Mouse (Mus musculus) stomach, embryonic 14.5 days (tissue): Measurements from ENCODE around the gene Carhsp1. TPM values are rescaled to one million over a fixed set of nuclear protein-coding genes. Genes with fewer than 3 reads are reported as not detected.

Experiments used
- ATAC-seq: fragments of 200-750 bp; cut with Nextera tagmentation; 2 replicates; pipeline ENCODE4 v1.8.0; 2017; ENCODE audit warnings: low read depth, moderate TSS enrichment; ENCODE audit not compliant: insufficient number of reproducible peaks, insufficient read depth, low FRiP score
- H3K27ac ChIP-seq: fragments of 300-500 bp; sonication (generic); 2 replicates; pipeline ENCODE4 v1.5.1; 2014; ENCODE audit warnings: mild to moderate bottlenecking, low read length, moderate library complexity, mixed read lengths
- H3K27me3 ChIP-seq: fragments of 300-500 bp; sonication (generic); 2 replicates; pipeline ENCODE4 v1.6.1; 2014; ENCODE audit warnings: low read length, control low read depth, mixed read lengths; ENCODE audit not compliant: control insufficient read depth, insufficient read depth
- H3K36me3 ChIP-seq: fragments of 300-500 bp; sonication (generic); 2 replicates; pipeline ENCODE4 v1.6.1; 2014; ENCODE audit warnings: mild to moderate bottlenecking, control low read depth, low read length, moderate library complexity, mixed read lengths; ENCODE audit not compliant: control insufficient read depth, insufficient read depth
- H3K4me1 ChIP-seq: fragments of 300-500 bp; sonication (generic); 2 replicates; pipeline ENCODE4 v1.6.1; 2014; ENCODE audit warnings: low read length, control low read depth, mixed read lengths; ENCODE audit not compliant: control insufficient read depth, insufficient read depth
- H3K4me2 ChIP-seq: fragments of 300-500 bp; sonication (generic); replicated peaks from 2 replicates; pipeline ENCODE4 v1.6.1; 2014; ENCODE audit warnings: low read depth, low read length, control low read depth
- H3K4me3 ChIP-seq: fragments of 300-500 bp; sonication (generic); 2 replicates; pipeline ENCODE4 v1.5.1; 2014; ENCODE audit warnings: low read depth, low read length, control low read depth
- H3K9ac ChIP-seq: fragments of 300-500 bp; sonication (generic); replicated peaks from 2 replicates; pipeline ENCODE4 v1.6.1; 2014; ENCODE audit warnings: low read depth, mild to moderate bottlenecking, control low read depth, low read length, moderate library complexity, mixed read lengths
- H3K9me3 ChIP-seq: fragments of 300-500 bp; sonication (generic); 2 replicates; pipeline ENCODE4 v1.6.1; 2016; ENCODE audit warnings: low read depth, low read length, control low read depth; ENCODE audit not compliant: control insufficient read depth
- WGBS: fragments of 180-500 bp; shearing (Covaris S2); extraction: QIAGEN DNeasy Blood & Tissue Kit; methylation state at CpG from one replicate; pipeline ENCODE4 v1.1.7; 2014; 5-methylcytosine and 5-hydroxymethylcytosine counted together
- polyA plus RNA-seq: library from polyadenylated mRNA; unstranded; fragments of >200 nt; fragmentation: Nextera tagmentation; extraction: Ambion mirVana; gene quantifications from 2 replicates; pipeline ENCODE4 v1.2.1, GENCODE M21; 2014

Gene Carhsp1
- polyA plus RNA-seq, 1 experiment from 2014 or later = 35.3 TPM

GRCm38 (mm10) chr16:8672350-8672687 is 364 bp upstream of the Carhsp1 start:
- Histone ChIP-seq H3K4me1 (peaks cover 29% of the 10 kb centered on the region; the same call in 1 of the 2 replicates), H3K27ac (no peak overlapping the region), H3K4me2 (peak overlapping the region; percentile 55), H3K9ac (no peak overlapping the region; the same call in 1 of the 2 replicates), H3K4me3 (peak overlapping the region; percentile 61), H3K27me3 (no peaks in the 10 kb centered on the region), H3K36me3 (no peaks in the 10 kb centered on the region), H3K9me3 (no peaks in the 10 kb centered on the region)
- no peak for ATAC-seq
- under 1% methylated on average over 18 of the region's 18 CpGs for WGBS

- Histone ChIP-seq H3K9ac (peak overlapping the region; percentile 49; the same call in 1 of the 2 replicates), H3K4me1 (peaks cover 29% of the 10 kb centered on the region; the same call in 1 of the 2 replicates), H3K9me3 (no peaks in the 10 kb centered on the region), H3K4me2 (peak overlapping the region; percentile 55), H3K4me3 (peak overlapping the region; percentile 61), H3K27ac (0 out of 2 replicates have a peak overlapping the region, but pooled peaks have one; percentile 64), H3K36me3 (no peaks in the 10 kb centered on the region), H3K27me3 (no peaks in the 10 kb centered on the region)
- 7% methylated on average over 14 of the region's 15 CpGs for WGBS
- ATAC-seq = no peak
Observed at GRCm38 (mm10) chr16:8670041-8671035, 1.6 kb downstream of the Carhsp1 start.

- ATAC-seq = no peak
Observed at GRCm38 (mm10) chr16:8669432-8669831, 2.5 kb downstream of the Carhsp1 start.

GRCm38 (mm10) chr16:8668386-8668785 is 3.6 kb downstream of the Carhsp1 start:
- peaks cover 29% of the 10 kb centered on the region; the same call in 1 of the 2 replicates for H3K4me1 ChIP-seq
- no peaks in the 10 kb centered on the region for H3K27me3 ChIP-seq
- no peaks in the 10 kb centered on the region for H3K9me3 ChIP-seq
- 83% methylated on average over 2 of the region's 2 CpGs for WGBS
- no peak overlapping the region for H3K9ac ChIP-seq
- no peaks in the 10 kb centered on the region for H3K36me3 ChIP-seq
- H3K4me2 ChIP-seq = no peak overlapping the region
- no peak overlapping the region for H3K4me3 ChIP-seq
- no peak overlapping the region for H3K27ac ChIP-seq
- ATAC-seq = no peak

More at GRCm38 (mm10) chr16:8669432-8669831, 2.5 kb downstream of the Carhsp1 start:
- no peaks in the 10 kb centered on the region for H3K27me3 ChIP-seq
- H3K9ac ChIP-seq = no peak overlapping the region
- 57% methylated on average over 5 of the region's 5 CpGs for WGBS
- no peak overlapping the region for H3K27ac ChIP-seq
- H3K9me3 ChIP-seq = no peaks in the 10 kb centered on the region
- H3K36me3 ChIP-seq = no peaks in the 10 kb centered on the region
- peak overlapping the region; percentile 55 for H3K4me2 ChIP-seq
- peaks cover 29% of the 10 kb centered on the region; the same call in 1 of the 2 replicates for H3K4me1 ChIP-seq
- H3K4me3 ChIP-seq = no peak overlapping the region

- Histone ChIP-seq H3K4me3 (no peak overlapping the region), H3K9ac (no peak overlapping the region), H3K4me2 (no peak overlapping the region), H3K4me1 (peaks cover 29% of the 10 kb centered on the region; the same call in 1 of the 2 replicates), H3K27me3 (no peaks in the 10 kb centered on the region), H3K9me3 (no peaks in the 10 kb centered on the region), H3K27ac (no peak overlapping the region), H3K36me3 (no peaks in the 10 kb centered on the region)
- WGBS = 54% methylated on average over 4 of the region's 4 CpGs
- ATAC-seq = no peak
Observed at GRCm38 (mm10) chr16:8667814-8668213, 4.1 kb downstream of the Carhsp1 start.

GRCm38 (mm10) chr16:8667261-8667660 is 4.7 kb downstream of the Carhsp1 start:
- H3K9me3 ChIP-seq = no peaks in the 10 kb centered on the region
- H3K4me2 ChIP-seq = no peak overlapping the region
- 78% methylated on average over 7 of the region's 7 CpGs for WGBS
- H3K27me3 ChIP-seq = no peaks in the 10 kb centered on the region
- H3K9ac ChIP-seq = no peak overlapping the region
- H3K4me1 ChIP-seq = peaks cover 29% of the 10 kb centered on the region; the same call in 1 of the 2 replicates
- H3K4me3 ChIP-seq = no peak overlapping the region
- H3K36me3 ChIP-seq = no peaks in the 10 kb centered on the region
- ATAC-seq = no peak
- no peak overlapping the region for H3K27ac ChIP-seq

- 50% methylated on average over 2 of the region's 2 CpGs for WGBS
- Histone ChIP-seq H3K36me3 (peaks cover 5% of the 10 kb centered on the region; the same call in 1 of the 2 replicates), H3K4me1 (peaks cover 29% of the 10 kb centered on the region; the same call in 1 of the 2 replicates), H3K4me3 (no peak overlapping the region), H3K27me3 (no peaks in the 10 kb centered on the region), H3K9ac (no peak overlapping the region), H3K27ac (no peak overlapping the region), H3K9me3 (no peaks in the 10 kb centered on the region), H3K4me2 (no peak overlapping the region)
- ATAC-seq = no peak
Observed at GRCm38 (mm10) chr16:8666452-8666851, 5.5 kb downstream of the Carhsp1 start.

- H3K36me3 ChIP-seq = peaks cover 6% of the 10 kb centered on the region; the same call in 1 of the 2 replicates
Observed at GRCm38 (mm10) chr16:8665367-8665766, 6.6 kb downstream of the Carhsp1 start.

More at GRCm38 (mm10) chr16:8665367-8665766, 6.6 kb downstream of the Carhsp1 start:
- H3K4me3 ChIP-seq = no peak overlapping the region
- no peaks in the 10 kb centered on the region for H3K9me3 ChIP-seq
- no peak overlapping the region for H3K27ac ChIP-seq
- H3K4me1 ChIP-seq = peaks cover 23% of the 10 kb centered on the region; the same call in 1 of the 2 replicates
- WGBS = 84% methylated on average over 5 of the region's 5 CpGs
- ATAC-seq = no peak
- no peak overlapping the region for H3K4me2 ChIP-seq
- no peak overlapping the region for H3K9ac ChIP-seq
- no peaks in the 10 kb centered on the region for H3K27me3 ChIP-seq
